Mouse (Mus musculus) E14TG2a.4 (cell line): ENCODE data around the gene Tnfaip1.
"Not testable (repeated sequence)": the region's sequence is repeated elsewhere in the genome, so short reads cannot be mapped to it uniquely, and the experiment has no call there.

ENCODE experiments used
- H3K27me3 ChIP-seq: 2 replicates; pipeline ENCODE4 v1.6.1; 2014; ENCODE audit warnings: low read length, control low read depth; ENCODE audit not compliant: insufficient read depth
- H3K36me3 ChIP-seq: 2 replicates; pipeline ENCODE4 v1.6.1; 2014; ENCODE audit warnings: low read length, control low read depth; ENCODE audit not compliant: insufficient read depth
- H3K4me1 ChIP-seq: replicated peaks from 2 replicates; pipeline ENCODE4 v1.6.1; 2014; ENCODE audit warnings: low read depth, low read length, control low read depth
- H3K4me3 ChIP-seq: replicated peaks from 2 replicates; pipeline ENCODE4 v1.5.1; 2014; ENCODE audit warnings: mild to moderate bottlenecking, low read length
- H3K9me3 ChIP-seq: 2 replicates; pipeline ENCODE4 v1.6.1; 2014; ENCODE audit warnings: low read length, control low read depth
- CTCF ChIP-seq: conservative IDR thresholded peaks from 2 replicates; pipeline ENCODE4 v1.5.1; 2014; ENCODE audit warnings: low read length
- NANOG ChIP-seq: IDR thresholded peaks from 2 replicates; pipeline ENCODE4 v1.6.1; 2014; ENCODE audit warnings: borderline replicate concordance, low read length, mixed read lengths
- POU5F1 ChIP-seq: IDR thresholded peaks from 2 replicates; pipeline ENCODE4 v1.6.1; 2014; ENCODE audit warnings: low read length, borderline replicate concordance

Tnfaip1 gene

GRCm38 (mm10) chr11:78536080-78536689, at the start of gene Tnfaip1, which contains the start of gene Ift20:
TSS of gene Tnfaip1 (minus strand) at chr11:78536332.
TSS of gene Ift20 (plus strand) at chr11:78536361.
- Histone ChIP-seq H3K4me1 (peaks cover 59% of the 10 kb centered on the region), H3K4me3 (peak within 1 kb of the TSS; percentile 97), H3K36me3 (peaks cover 40% of the 10 kb centered on the region), H3K9me3 (no peaks in the 10 kb centered on the region), H3K27me3 (no peaks in the 10 kb centered on the region)
- TF ChIP-seq POU5F1 (no peak), CTCF (no peak), NANOG (no peak)

- H3K27me3 ChIP-seq: no peaks in the 10 kb centered on the region
Measured at GRCm38 (mm10) chr11:78582848-78583247, 46.7 kb upstream of the Tnfaip1 start.

DNA sequence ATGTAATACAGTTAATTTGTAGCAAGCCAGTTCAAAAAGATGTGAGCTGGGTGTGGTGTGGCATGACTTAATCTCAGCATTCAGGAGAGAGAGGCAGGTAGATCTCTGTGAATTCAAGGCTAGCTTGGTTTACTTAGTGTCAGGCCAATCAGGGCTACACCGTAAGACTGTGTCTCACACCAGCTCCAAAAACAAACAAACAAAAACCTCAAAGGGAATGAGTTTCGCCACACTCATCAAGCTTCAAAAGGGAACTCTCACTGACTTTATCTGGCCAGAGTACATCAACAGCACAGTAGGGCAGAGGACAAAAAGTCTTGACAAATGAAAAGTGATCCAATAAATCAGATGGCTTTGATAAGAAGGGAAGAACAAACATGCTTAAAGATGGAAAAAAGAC, 38.8 kb upstream of the Tnfaip1 start:
- TF ChIP-seq POU5F1: no peak
- TF ChIP-seq NANOG: no peak
- no peak for TF ChIP-seq CTCF
- H3K4me3 ChIP-seq: no peak overlapping the region

More at GRCm38 (mm10) chr11:78582848-78583247, 46.7 kb upstream of the Tnfaip1 start:
- H3K4me3 ChIP-seq: no peak overlapping the region
- TF ChIP-seq POU5F1 (no peak), NANOG (no peak), CTCF (no peak)
- no peaks in the 10 kb centered on the region for H3K4me1 ChIP-seq
- peaks cover 60% of the 10 kb centered on the region for H3K36me3 ChIP-seq
- no peaks in the 10 kb centered on the region for H3K9me3 ChIP-seq

GRCm38 (mm10) chr11:78574536-78574935, 38.4 kb upstream of the Tnfaip1 start:
- TF ChIP-seq POU5F1: no peak
- no peak for TF ChIP-seq NANOG
- no peak for TF ChIP-seq CTCF
- Histone ChIP-seq H3K4me1 (no peaks in the 10 kb centered on the region), H3K9me3 (no peaks in the 10 kb centered on the region), H3K27me3 (no peaks in the 10 kb centered on the region), H3K36me3 (peaks cover 75% of the 10 kb centered on the region), H3K4me3 (no peak overlapping the region)

More for the DNA sequence above, 38.8 kb upstream of the Tnfaip1 start:
- H3K36me3 ChIP-seq: peaks cover 73% of the 10 kb centered on the region
- no peaks in the 10 kb centered on the region for H3K27me3 ChIP-seq
- no peaks in the 10 kb centered on the region for H3K9me3 ChIP-seq
- no peaks in the 10 kb centered on the region for H3K4me1 ChIP-seq

GRCm38 (mm10) chr11:78574031-78574430, 37.9 kb upstream of the Tnfaip1 start:
- H3K4me3 ChIP-seq, H3K4me1 ChIP-seq, H3K27me3 ChIP-seq, H3K9me3 ChIP-seq: not testable (repeated sequence)
- peaks cover 77% of the 10 kb centered on the region for H3K36me3 ChIP-seq

DNA sequence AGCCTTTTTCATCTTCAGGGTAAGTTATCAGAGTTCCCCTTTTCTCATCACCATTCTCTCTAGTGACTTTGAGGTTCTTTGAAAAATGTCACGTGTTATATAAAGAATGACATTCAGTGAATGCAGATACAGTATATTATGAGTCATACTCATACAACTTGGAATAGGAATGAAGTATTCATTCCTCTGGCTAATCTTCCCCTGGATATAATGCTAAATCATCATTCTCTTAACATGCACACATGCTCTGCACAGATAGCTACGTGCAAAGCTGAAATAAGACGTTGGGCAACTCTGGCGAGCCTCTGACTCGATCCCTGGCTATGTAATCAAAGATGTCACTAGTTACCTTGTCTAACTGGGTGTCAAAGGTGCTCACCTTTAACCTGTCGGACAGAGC, 35.7 kb upstream of the Tnfaip1 start:
- Histone ChIP-seq H3K9me3 (no peaks in the 10 kb centered on the region), H3K36me3 (peaks cover 68% of the 10 kb centered on the region), H3K4me1 (no peaks in the 10 kb centered on the region), H3K27me3 (no peaks in the 10 kb centered on the region), H3K4me3 (no peak overlapping the region)
- TF ChIP-seq NANOG (no peak), POU5F1 (no peak), CTCF (no peak)

- Histone ChIP-seq H3K36me3 (peaks cover 68% of the 10 kb centered on the region), H3K4me1 (no peaks in the 10 kb centered on the region), H3K9me3 (no peaks in the 10 kb centered on the region), H3K27me3 (no peaks in the 10 kb centered on the region), H3K4me3 (no peak overlapping the region)
- TF ChIP-seq CTCF (no peak), NANOG (no peak), POU5F1 (no peak)
Measured at GRCm38 (mm10) chr11:78571441-78571840, 35.3 kb upstream of the Tnfaip1 start.

DNA sequence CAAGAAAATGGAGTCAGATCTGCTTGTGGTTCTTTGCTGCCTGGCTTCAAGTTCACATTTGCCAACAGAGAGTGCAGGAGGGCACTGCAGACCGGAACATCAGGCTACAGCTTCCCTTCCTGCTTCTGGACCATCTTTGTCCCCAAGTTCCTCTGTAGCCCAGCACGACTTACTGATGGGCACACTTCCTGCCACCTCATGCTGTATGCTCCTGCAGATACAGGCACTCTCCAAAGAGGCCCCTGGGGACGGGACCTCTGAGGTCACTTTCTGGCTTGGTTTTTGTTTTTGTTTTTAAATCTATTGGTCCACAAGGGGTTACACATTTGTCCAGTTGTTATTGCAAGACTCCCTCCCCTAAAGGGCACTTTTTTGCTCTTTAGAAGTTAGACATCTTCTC, 33.7 kb upstream of the Tnfaip1 start:
- Histone ChIP-seq H3K27me3 (no peaks in the 10 kb centered on the region), H3K4me1 (no peaks in the 10 kb centered on the region), H3K36me3 (peaks cover 65% of the 10 kb centered on the region), H3K9me3 (no peaks in the 10 kb centered on the region), H3K4me3 (no peak overlapping the region)
- no peak for TF ChIP-seq CTCF
- no peak for TF ChIP-seq NANOG
- no peak for TF ChIP-seq POU5F1

DNA sequence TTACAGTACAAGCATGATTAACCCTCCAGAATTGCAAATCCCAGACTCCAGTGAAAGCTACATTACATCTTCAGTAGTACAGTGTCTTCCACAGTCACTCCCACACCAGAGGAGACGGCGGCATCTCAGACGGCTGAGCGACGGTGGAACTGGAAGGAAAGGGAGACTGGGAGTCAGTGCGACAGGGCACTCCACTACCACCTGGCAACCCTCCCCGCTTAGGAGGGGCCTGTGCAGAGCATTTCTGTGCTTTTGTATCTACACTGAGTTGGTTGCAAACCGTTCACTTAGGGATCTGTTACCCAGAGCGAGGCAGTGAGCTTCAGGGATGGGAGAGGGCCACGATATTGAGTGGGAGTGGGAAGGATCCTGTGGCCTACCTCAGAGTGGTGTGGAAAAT, 32.7 kb upstream of the Tnfaip1 start:
- Histone ChIP-seq H3K4me1 (no peaks in the 10 kb centered on the region), H3K36me3 (peaks cover 59% of the 10 kb centered on the region), H3K27me3 (no peaks in the 10 kb centered on the region), H3K9me3 (no peaks in the 10 kb centered on the region), H3K4me3 (no peak overlapping the region)
- no peak for TF ChIP-seq POU5F1
